Mouse (Mus musculus) kidney, embryonic 14.5 days (tissue): ENCODE results near the gene Zfhx3. TPM values are rescaled to one million over a fixed set of nuclear protein-coding genes. Genes with fewer than 3 reads are reported as not detected.

ENCODE experiments used
- ATAC-seq: fragments of 200-750 bp; cut with Nextera tagmentation; 2 replicates; pipeline ENCODE4 v1.8.0; 2017; ENCODE audit warnings: moderate number of reproducible peaks, mild to moderate bottlenecking, moderate TSS enrichment, moderate library complexity; ENCODE audit not compliant: low FRiP score, low TSS enrichment
- H3K27ac ChIP-seq: fragments of 300-500 bp; sonication (generic); 2 replicates; pipeline ENCODE4 v1.5.1; 2014; ENCODE audit warnings: low read depth, mild to moderate bottlenecking, low read length, moderate library complexity, mixed read lengths
- H3K27me3 ChIP-seq: fragments of 300-500 bp; sonication (generic); 2 replicates; pipeline ENCODE4 v1.6.1; 2014; ENCODE audit warnings: mild to moderate bottlenecking, low read length; ENCODE audit not compliant: control insufficient read depth, insufficient read depth
- H3K36me3 ChIP-seq: fragments of 300-500 bp; sonication (generic); 2 replicates; pipeline ENCODE4 v1.6.1; 2014; ENCODE audit warnings: low read length, mixed read lengths; ENCODE audit not compliant: control insufficient read depth, insufficient read depth
- H3K4me1 ChIP-seq: fragments of 300-500 bp; sonication (generic); 2 replicates; pipeline ENCODE4 v1.6.1; 2014; ENCODE audit warnings: low read length, mixed read lengths; ENCODE audit not compliant: control insufficient read depth, insufficient read depth
- H3K4me2 ChIP-seq: fragments of 300-500 bp; sonication (generic); replicated peaks from 2 replicates; pipeline ENCODE4 v1.6.1; 2014; ENCODE audit warnings: low read depth, mild to moderate bottlenecking, low read length
- H3K4me3 ChIP-seq: fragments of 300-500 bp; sonication (generic); 2 replicates; pipeline ENCODE4 v1.5.1; 2014; ENCODE audit warnings: mild to moderate bottlenecking, low read length
- H3K9ac ChIP-seq: fragments of 300-500 bp; sonication (generic); 2 replicates; pipeline ENCODE4 v1.6.1; 2014; ENCODE audit warnings: low read depth, mild to moderate bottlenecking, low read length, moderate library complexity
- H3K9me3 ChIP-seq: fragments of 300-500 bp; sonication (generic); 2 replicates; pipeline ENCODE4 v1.6.1; 2016; ENCODE audit warnings: low read length; ENCODE audit not compliant: control insufficient read depth
- WGBS: fragments of 180-500 bp; shearing (Covaris S2); extraction: QIAGEN DNeasy Blood & Tissue Kit; methylation state at CpG from one replicate; pipeline ENCODE4 v1.1.7; 2014; 5-methylcytosine and 5-hydroxymethylcytosine counted together
- polyA plus RNA-seq: library from polyadenylated mRNA; unstranded; fragments of >200 nt; fragmentation: Nextera tagmentation; extraction: Ambion mirVana; gene quantifications from 2 replicates; pipeline ENCODE4 v1.2.1, GENCODE M21; 2014

The Zfhx3 gene
- polyA plus RNA-seq, 1 experiment from 2014 or later: 11.7 TPM

DNA sequence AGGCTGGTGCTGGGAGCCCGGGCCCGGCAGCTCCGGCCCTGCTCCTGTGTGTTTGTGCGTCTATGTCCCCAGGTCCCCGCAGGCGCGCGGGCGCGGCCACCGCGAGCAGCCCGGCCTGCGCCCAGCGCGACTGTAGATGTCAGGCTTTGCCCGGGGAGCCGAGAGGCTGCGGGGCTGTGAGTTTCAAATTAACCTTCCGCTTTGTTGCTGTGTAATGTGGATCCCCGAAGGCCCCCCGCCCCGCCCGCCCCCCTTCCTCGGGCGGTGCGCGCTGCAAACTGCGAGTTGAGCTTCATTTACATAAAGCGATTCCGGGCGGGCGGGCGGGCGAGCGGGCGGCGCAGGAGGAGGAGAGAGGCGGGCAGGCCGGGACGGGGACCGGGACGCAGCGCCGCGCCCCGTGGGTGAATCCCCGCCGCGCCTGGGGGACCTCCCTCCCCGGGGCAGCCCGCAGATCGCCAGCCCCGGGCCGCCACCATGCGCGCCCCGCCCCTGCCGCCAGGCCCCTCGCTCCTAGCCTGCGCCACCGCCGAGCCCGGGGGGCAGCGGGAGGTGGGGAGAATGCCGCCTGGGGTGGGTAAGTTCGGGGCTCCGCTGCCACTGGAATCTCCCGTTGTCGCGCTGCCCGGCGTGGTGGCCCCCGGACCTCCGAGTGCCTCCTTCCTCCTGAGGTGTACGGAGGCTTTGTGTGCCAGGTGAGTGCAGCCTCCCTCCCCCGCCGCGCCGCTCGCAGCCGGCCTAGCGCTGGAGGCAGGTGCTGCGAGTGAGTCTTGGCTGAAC is 772.4 kb downstream of the Zfhx3 start:
- peaks cover 63% of the 10 kb centered on the region for H3K4me1 ChIP-seq
- WGBS: under 1% methylated on average over 62 of the region's 84 CpGs

DNA sequence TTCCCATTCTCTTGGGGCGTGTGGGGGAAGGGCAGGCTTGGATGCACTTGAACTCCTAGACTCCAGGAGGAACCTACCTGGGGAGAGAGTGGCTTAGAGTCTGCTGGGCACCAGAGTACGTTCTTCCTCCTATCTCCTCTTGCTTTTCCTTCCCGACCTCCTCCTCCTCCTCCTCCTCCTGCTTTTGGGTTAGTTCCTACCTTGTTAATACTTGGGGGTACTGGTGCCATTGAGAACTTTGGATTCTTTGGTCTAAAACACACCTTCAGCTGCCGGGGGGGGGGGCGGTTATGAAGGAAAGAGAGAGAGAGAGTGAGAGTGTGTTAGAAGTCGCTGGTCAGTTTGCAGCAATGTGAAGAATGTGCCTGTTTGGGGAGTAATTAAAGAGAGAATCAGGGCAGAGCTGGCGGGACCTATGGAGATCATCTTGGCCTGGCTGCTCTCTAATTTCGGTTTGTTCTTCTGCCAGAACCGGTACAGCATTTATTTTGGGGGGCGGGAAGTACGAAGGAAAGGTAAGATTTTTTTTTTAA is 773.0 kb downstream of the Zfhx3 start:
- Histone ChIP-seq H3K9ac (peak overlapping the region; percentile 93), H3K36me3 (no peaks in the 10 kb centered on the region), H3K27ac (peak overlapping the region; percentile 92), H3K27me3 (no peaks in the 10 kb centered on the region), H3K4me3 (peak overlapping the region; percentile 81), H3K9me3 (no peaks in the 10 kb centered on the region), H3K4me1 (peaks cover 58% of the 10 kb centered on the region), H3K4me2 (peak overlapping the region; percentile 95)
- 15% methylated on average over 10 of the region's 11 CpGs for WGBS
- ATAC-seq: no peak

More for the DNA sequence above, 772.4 kb downstream of the Zfhx3 start:
- H3K4me2 ChIP-seq: peak overlapping the region; percentile 95
- H3K9ac ChIP-seq: peak overlapping the region; percentile 93
- H3K36me3 ChIP-seq: no peaks in the 10 kb centered on the region
- H3K27me3 ChIP-seq: no peaks in the 10 kb centered on the region
- no peaks in the 10 kb centered on the region for H3K9me3 ChIP-seq
- H3K4me3 ChIP-seq: peak overlapping the region; percentile 81
- peak; percentile 81 for ATAC-seq
- peak overlapping the region; percentile 92 for H3K27ac ChIP-seq

DNA sequence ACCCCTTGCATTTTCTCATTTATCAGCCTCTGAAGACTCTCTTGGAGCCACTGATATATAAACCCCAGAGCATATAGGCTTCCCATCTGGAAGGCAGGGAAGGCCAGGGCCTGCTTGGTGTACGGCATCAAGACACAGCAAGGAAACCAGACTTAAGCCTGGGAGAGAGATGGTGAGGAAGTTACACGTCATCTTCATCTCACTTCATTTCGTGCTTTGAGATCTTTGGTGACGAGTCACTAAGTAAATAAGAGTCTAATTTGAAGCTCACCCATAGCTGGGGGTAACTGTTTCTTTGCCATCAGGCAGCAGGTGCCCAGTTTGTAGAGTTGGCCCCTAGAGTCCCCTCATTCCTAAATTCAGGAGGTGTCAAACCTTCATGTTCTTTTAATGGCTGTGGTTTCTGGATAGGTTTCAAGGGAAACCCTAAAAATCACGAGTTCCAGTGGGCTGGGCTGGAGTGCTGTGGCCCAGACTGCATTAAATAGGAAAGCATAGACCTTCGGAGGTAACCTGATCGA is 773.9 kb downstream of the Zfhx3 start:
- WGBS: 41% methylated on average over 7 of the region's 7 CpGs
- Histone ChIP-seq H3K4me1 (peaks cover 51% of the 10 kb centered on the region), H3K9ac (no peak overlapping the region), H3K27me3 (no peaks in the 10 kb centered on the region), H3K4me3 (peak overlapping the region; percentile 81; the same call in 1 of the 2 replicates), H3K9me3 (no peaks in the 10 kb centered on the region), H3K4me2 (peak overlapping the region; percentile 95), H3K36me3 (no peaks in the 10 kb centered on the region), H3K27ac (no peak overlapping the region)
- ATAC-seq: no peak

DNA sequence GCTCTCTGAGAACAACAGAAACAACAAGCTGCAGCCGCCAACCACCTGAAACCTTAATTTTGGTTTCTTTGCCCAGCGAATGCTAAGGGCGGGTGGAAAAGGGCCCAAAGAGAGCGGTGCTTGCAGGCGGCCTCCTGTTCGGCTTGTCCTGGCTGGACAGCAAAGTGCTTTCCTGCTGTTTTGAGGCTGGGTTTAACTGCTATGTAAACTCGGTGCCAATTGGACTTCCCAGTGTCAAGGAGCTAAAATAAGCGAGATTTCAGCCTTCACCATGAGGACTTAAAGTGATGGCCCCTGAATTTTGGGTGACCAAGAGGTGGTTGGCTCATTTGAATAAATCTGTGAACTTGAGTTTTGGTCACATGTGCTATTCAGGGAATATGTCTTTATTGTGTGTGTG is 775.1 kb downstream of the Zfhx3 start:
- H3K36me3 ChIP-seq: no peaks in the 10 kb centered on the region
- no peak overlapping the region for H3K4me3 ChIP-seq
- peaks cover 47% of the 10 kb centered on the region for H3K4me1 ChIP-seq
- no peak for ATAC-seq
- no peak overlapping the region for H3K9ac ChIP-seq
- peak overlapping the region; percentile 19 for H3K4me2 ChIP-seq
- H3K27ac ChIP-seq: no peak overlapping the region
- WGBS: 48% methylated on average over 8 of the region's 8 CpGs
- no peaks in the 10 kb centered on the region for H3K9me3 ChIP-seq
- no peaks in the 10 kb centered on the region for H3K27me3 ChIP-seq

DNA sequence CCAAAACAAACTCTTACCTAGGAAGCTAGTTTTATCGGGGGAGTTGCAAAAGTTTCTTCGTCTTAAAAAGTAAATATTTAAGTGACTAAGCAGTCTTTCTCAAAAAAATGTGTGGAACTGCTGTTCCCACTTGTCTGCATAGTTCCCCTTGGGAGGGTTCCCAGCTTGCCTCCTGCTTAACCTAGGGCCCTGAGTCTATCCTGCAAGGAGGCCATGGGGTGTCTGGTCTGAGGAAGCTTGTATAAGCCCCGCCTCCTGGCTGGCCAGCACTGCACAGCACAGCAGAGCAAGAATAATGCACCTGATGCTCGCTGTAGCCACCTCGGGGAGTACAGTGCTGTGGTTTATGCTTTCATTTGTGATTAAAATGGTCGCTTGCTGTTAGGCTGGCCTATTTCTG is 775.6 kb downstream of the Zfhx3 start:
- 38% methylated on average over 6 of the region's 6 CpGs for WGBS
- no peak overlapping the region for H3K27ac ChIP-seq

DNA sequence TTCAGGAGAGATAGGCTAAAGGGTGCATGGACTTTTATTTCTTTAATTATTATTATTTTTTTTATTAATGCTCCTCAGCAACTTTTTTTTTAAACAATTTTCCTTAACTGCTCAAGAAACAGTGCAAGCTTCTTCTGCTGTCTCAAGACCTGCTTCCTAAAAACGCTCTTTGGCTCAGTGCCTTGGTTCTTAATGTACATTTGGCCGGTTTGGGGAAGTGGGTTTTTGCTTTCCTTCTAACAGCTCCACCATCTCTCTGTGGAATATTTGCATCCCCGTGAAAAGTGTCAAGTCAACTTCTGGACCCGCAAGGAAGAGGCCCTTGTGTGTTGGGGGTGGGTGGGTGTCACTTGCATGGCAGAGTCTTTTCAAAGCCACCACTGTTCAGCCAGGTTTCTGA is 778.4 kb downstream of the Zfhx3 start:
- no peak overlapping the region for H3K4me3 ChIP-seq
- no peak for ATAC-seq
- no peak overlapping the region for H3K9ac ChIP-seq
- H3K9me3 ChIP-seq: no peaks in the 10 kb centered on the region
- no peak overlapping the region for H3K27ac ChIP-seq
- H3K4me1 ChIP-seq: peaks cover 52% of the 10 kb centered on the region
- no peak overlapping the region for H3K4me2 ChIP-seq
- H3K36me3 ChIP-seq: no peaks in the 10 kb centered on the region
- 58% methylated on average over 4 of the region's 4 CpGs for WGBS
- no peaks in the 10 kb centered on the region for H3K27me3 ChIP-seq

More for the DNA sequence above, 775.6 kb downstream of the Zfhx3 start:
- Histone ChIP-seq H3K4me3 (no peak overlapping the region; the same call in 1 of the 2 replicates), H3K4me2 (peak overlapping the region; percentile 23), H3K9ac (no peak overlapping the region), H3K27me3 (no peaks in the 10 kb centered on the region), H3K4me1 (peaks cover 47% of the 10 kb centered on the region), H3K9me3 (no peaks in the 10 kb centered on the region), H3K36me3 (no peaks in the 10 kb centered on the region)
- ATAC-seq: no peak

DNA sequence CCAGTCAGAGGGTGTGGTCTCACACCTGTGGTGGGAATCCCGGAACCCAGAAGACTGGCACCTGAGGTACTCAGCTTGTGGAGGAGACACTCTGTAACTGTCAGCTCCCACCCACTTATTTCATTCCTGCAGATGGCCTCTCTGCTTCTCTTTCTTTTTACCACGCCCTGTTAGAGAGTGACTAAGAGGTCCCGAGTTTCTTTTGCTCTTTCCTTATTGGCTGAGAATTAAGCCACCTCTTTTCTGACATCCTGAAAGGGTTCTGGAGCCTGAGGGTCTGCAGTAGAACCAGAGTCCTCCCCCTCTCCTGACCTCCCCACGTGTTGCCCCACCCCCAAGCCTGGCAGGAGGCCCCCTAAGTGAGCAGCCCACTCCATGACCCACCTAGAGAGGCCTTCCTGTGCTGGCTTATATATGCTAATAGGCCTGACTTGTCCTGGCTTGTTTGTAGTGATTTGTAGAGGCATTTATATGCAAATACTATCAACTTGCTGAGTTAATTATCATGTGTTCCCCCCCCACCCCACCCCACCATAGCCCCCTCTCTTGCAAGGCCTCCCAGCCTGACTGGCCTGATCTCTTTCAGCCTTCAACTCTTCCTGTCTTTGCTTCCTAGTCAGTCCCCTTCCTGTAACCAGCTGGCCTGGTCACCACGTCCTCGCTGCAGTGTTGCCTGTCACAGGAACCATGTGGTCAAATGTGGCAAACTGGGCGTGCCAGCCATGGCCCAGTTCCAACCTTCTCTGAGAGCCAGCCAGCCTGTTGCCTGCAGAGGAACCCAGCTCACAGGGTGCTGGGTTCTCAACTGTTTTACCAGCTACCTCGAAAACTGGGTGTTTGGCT is 780.4 kb downstream of the Zfhx3 start:
- Histone ChIP-seq H3K9ac (no peak overlapping the region), H3K27me3 (no peaks in the 10 kb centered on the region), H3K9me3 (no peaks in the 10 kb centered on the region), H3K4me3 (no peak overlapping the region), H3K36me3 (no peaks in the 10 kb centered on the region), H3K4me1 (peaks cover 50% of the 10 kb centered on the region), H3K4me2 (no peak overlapping the region), H3K27ac (no peak overlapping the region)
- no peak for ATAC-seq
- WGBS: 29% methylated on average over 8 of the region's 8 CpGs

DNA sequence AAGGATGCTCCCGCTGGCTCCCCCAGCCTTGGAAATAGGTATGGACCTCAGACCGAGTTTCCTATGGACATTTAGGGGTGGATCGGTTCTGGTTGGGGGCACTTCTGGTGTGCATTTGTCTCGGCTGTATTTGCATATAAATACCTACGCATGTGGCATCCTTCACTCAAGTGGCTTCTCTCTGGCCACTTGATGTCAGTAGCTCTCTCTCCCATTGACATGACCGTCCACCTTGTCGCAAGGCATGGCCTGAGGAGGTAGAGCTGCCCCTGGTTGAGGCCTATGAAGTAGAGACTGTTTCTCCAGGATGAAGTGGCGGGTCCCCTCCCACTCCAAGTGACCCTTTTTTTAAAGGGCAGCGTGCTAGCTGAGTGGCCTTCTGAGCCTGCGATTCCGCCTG is 781.2 kb downstream of the Zfhx3 start:
- Histone ChIP-seq H3K4me2 (no peak overlapping the region), H3K4me1 (peaks cover 43% of the 10 kb centered on the region)
- ATAC-seq: no peak

More for the DNA sequence above, 781.2 kb downstream of the Zfhx3 start:
- Histone ChIP-seq H3K9me3 (no peaks in the 10 kb centered on the region), H3K9ac (no peak overlapping the region), H3K4me3 (no peak overlapping the region), H3K27me3 (no peaks in the 10 kb centered on the region), H3K27ac (no peak overlapping the region), H3K36me3 (no peaks in the 10 kb centered on the region)
- WGBS: 60% methylated on average over 11 of the region's 11 CpGs
